Mouse (Mus musculus) right cerebral cortex, postnatal 10 days (tissue): ENCODE data around the gene Vmn1r175.
"Not testable (repeated sequence)": the region's sequence is repeated elsewhere in the genome, so short reads cannot be mapped to it uniquely, and the experiment has no call there.

Source experiments
- DNase-seq, 2 experiments: peaks; one replicate each; pipeline ENCODE4 v3.0.0; 2021; ENCODE audit warnings: low spot score in 2 of 2

Vmn1r175 gene

DNA sequence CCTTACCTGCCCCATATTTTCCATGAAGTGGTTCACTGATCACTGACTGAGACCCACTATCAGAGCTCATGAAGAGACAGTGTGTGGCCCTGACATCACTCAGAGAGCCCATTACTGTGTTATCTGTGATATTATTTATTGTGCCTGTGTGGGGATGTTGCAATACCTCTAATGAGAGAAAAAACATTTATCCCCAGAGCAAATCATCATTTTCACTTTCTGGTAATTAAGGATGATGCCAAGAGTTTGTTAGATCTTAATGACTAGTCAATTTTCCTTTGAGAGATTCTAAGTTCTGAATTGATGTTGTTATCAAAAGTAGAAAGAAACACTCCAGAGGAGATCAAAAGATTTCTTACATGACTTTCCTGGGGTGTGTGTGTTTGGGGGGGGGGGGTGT is at the start of gene Vmn1r175:
Gene Vmn1r175 (minus strand): TSS at position 101 of the 400 bp plus-strand sequence.
- not testable (repeated sequence) for DNase-seq

DNA sequence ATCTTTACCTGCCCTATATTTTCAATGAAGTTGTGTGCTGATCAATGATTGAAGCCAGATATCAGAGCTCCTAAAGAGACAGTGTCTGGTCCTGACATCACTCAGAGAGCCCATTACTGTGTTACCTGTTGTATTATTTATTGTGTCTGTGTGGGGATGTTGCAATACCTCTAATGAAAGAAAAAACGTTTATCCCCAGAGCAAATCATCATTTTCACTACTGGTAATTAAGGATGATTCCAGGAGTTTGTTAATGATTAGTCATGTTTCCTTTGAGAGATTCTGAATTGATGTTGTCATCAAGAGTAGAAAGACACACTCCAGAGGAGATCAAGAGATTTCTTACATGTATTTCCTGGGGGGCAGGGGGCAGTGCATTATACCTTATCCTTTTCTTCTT is 26.8 kb upstream of the Vmn1r175 start, which contains the start of gene Vmn1r176:
Gene Vmn1r176 (minus strand): TSS at position 101 of the 400 bp plus-strand sequence.
- not testable (repeated sequence) for DNase-seq

DNA sequence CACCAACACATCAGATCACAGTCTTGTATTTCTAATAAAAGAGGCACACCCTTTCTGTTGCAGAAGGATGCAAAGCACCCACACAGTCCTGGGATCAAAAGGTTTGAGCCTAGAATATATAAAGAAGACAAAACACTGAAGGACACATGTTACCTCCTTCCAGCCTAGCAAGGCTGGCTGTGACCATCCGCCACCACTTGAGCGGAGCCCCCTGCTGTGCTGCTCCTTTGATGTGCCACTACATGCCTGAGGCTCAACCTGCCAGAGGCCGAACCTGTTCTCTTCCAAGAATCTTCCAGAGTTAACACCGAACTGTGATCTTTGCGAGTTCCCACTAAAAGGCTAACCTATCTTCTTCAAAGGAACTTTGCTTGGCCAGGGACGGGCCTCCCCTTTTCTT is 25.9 kb downstream of the Vmn1r175 start:
- no peak for DNase-seq
